Mouse (Mus musculus) layer of hippocampus, postnatal 14 days (tissue): ENCODE measurements at regions not wholly inside any gene's neighbourhood (a gene's known extent, or its start where the extent isn't known, plus 50 kb on each side); places are given as distances from the start of the nearest gene placed in this dataset.

Experiments used
- DNase-seq, 2 experiments: peaks; one replicate each; pipeline ENCODE4 v3.0.0; 2021 to 2022; ENCODE audit warnings: low spot score in 2 of 2, mixed read lengths in 1 of 2

GRCm38 (mm10) chr13:107325707-107326495 is 304.0 kb upstream of the Kif2a start:
- DNase-seq = peak; percentile 63 to 83

GRCm38 (mm10) chr13:107314746-107315145 is 292.8 kb upstream of the Kif2a start:
- no peak for DNase-seq

GRCm38 (mm10) chr13:107308958-107309639 is 287.2 kb upstream of the Kif2a start:
- DNase-seq = peak in 1 of 2 experiments; percentile 33

- no peak for DNase-seq
Observed at GRCm38 (mm10) chr13:107308404-107308803, 286.5 kb upstream of the Kif2a start.

- no peak for DNase-seq
Observed at GRCm38 (mm10) chr13:107306958-107307357, 285.0 kb upstream of the Kif2a start.

GRCm38 (mm10) chr13:107306232-107306631 is 284.3 kb upstream of the Kif2a start:
- DNase-seq = no peak

GRCm38 (mm10) chr13:107305738-107306137 is 283.8 kb upstream of the Kif2a start:
- no peak for DNase-seq

GRCm38 (mm10) chr13:107303878-107304277 is 282.0 kb upstream of the Kif2a start:
- DNase-seq = no peak

GRCm38 (mm10) chr13:107303322-107303721 is 281.4 kb upstream of the Kif2a start:
- DNase-seq = no peak

GRCm38 (mm10) chr13:107300792-107301191 is 278.9 kb upstream of the Kif2a start:
- DNase-seq = no peak

- DNase-seq = no peak
Observed at GRCm38 (mm10) chr13:107264581-107264980, 242.7 kb upstream of the Kif2a start.

GRCm38 (mm10) chr13:107261479-107262050 is 239.6 kb upstream of the Kif2a start:
- no peak for DNase-seq

GRCm38 (mm10) chr13:107260274-107260673 is 238.3 kb upstream of the Kif2a start:
- no peak for DNase-seq

- peak; percentile 9 to 16 for DNase-seq
Observed at GRCm38 (mm10) chr13:107247792-107248505, 226.0 kb upstream of the Kif2a start.

GRCm38 (mm10) chr13:107246956-107247751 is 225.2 kb upstream of the Kif2a start:
- peak; percentile 13 to 28 for DNase-seq

- no peak for DNase-seq
Observed at GRCm38 (mm10) chr13:107244173-107244572, 222.2 kb upstream of the Kif2a start.

- DNase-seq = peak in 1 of 2 experiments; percentile 23
Observed at GRCm38 (mm10) chr13:107239035-107239387, 217.1 kb upstream of the Kif2a start.

- no peak for DNase-seq
Observed at GRCm38 (mm10) chr13:107238364-107239034, 216.6 kb upstream of the Kif2a start.

GRCm38 (mm10) chr13:107219456-107219855 is 197.5 kb upstream of the Kif2a start:
- no peak for DNase-seq

GRCm38 (mm10) chr13:107218351-107218750 is 196.4 kb upstream of the Kif2a start:
- peak; percentile 31 to 70 for DNase-seq
